Mouse (Mus musculus): ENCODE measurements around the gene Fgfr2. TPM values are rescaled to one million over a fixed set of nuclear protein-coding genes. Genes with fewer than 3 reads are reported as not detected.

The Fgfr2 gene
- total RNA-seq, 1 experiment: 37.5 TPM

GRCm38 (mm10) chr7:130659129-130659528 lies 2464.0 kb downstream of the Fgfr2 start:
- Histone ChIP-seq H3K4me1 (ENCODE audit: control insufficient read depth in 2 of 2, insufficient read depth in 2 of 2, low read length in 2 of 2, poor library complexity in 1 of 2) (peaks cover 7 to 8% of the 10 kb centered on the region in 2 experiments), H3K27ac (ENCODE audit: insufficient read depth, low read depth, low read length, poor library complexity, severe bottlenecking) (no peak overlapping the region), H3K9ac (ENCODE audit: insufficient read depth, low read depth, low read length, poor library complexity, severe bottlenecking) (no peak overlapping the region), H3K4me3 (ENCODE audit: insufficient read depth in 1 of 2, low read depth in 1 of 2, low read length in 2 of 2, poor library complexity in 1 of 2, severe bottlenecking in 1 of 2) (no peak overlapping the region), H3K36me3 (ENCODE audit: control insufficient read depth, insufficient read depth, low read length, poor library complexity, severe bottlenecking) (peaks cover 3% of the 10 kb centered on the region; the same call in 1 of the 2 replicates), H3K9me3 (ENCODE audit: control insufficient read depth, insufficient read depth, low read depth, low read length) (no peaks in the 10 kb centered on the region)
- no peak for TF ChIP-seq HCFC1 (IDR thresholded peaks at IDR 0.05; ENCODE audit: borderline replicate concordance, insufficient read depth, low read length)
- no peak for TF ChIP-seq ZC3H11A (IDR thresholded peaks at IDR 0.05; ENCODE audit: borderline replicate concordance, low read depth, low read length)
- TF ChIP-seq CHD2 (IDR thresholded peaks at IDR 0.05; ENCODE audit: low read depth, low read length): no peak
- TF ChIP-seq ZNF384 (IDR thresholded peaks at IDR 0.05; ENCODE audit: low read depth, low read length): no peak
- no peak for TF ChIP-seq MAFK (IDR thresholded peaks at IDR 0.05; ENCODE audit: insufficient read depth, low read depth, low read length)
- in situ Hi-C loops (cut with MboI; ENCODE audit: low sequenced_read_pairs in 2 of 2, unreplicated experiment in 2 of 2): no loop called here
- no peak for DNase-seq (ENCODE audit: low read depth, low spot score)

GRCm38 (mm10) chr7:130657751-130658150 lies 2465.4 kb downstream of the Fgfr2 start:
- no peak for DNase-seq (ENCODE audit: low read depth, low spot score)
- TF ChIP-seq HCFC1 (IDR thresholded peaks at IDR 0.05; ENCODE audit: borderline replicate concordance, insufficient read depth, low read length) (no peak), ZC3H11A (IDR thresholded peaks at IDR 0.05; ENCODE audit: borderline replicate concordance, low read depth, low read length) (no peak), ZNF384 (IDR thresholded peaks at IDR 0.05; ENCODE audit: low read depth, low read length) (no peak), CHD2 (IDR thresholded peaks at IDR 0.05; ENCODE audit: low read depth, low read length) (no peak), MAFK (IDR thresholded peaks at IDR 0.05; ENCODE audit: insufficient read depth, low read depth, low read length) (no peak)
- no peaks in the 10 kb centered on the region for H3K9me3 ChIP-seq (ENCODE audit: control insufficient read depth, insufficient read depth, low read depth, low read length)
- H3K36me3 ChIP-seq (ENCODE audit: control insufficient read depth, insufficient read depth, low read length, poor library complexity, severe bottlenecking): no peaks in the 10 kb centered on the region
- H3K4me3 ChIP-seq (ENCODE audit: insufficient read depth in 1 of 2, low read depth in 1 of 2, low read length in 2 of 2, poor library complexity in 1 of 2, severe bottlenecking in 1 of 2): no peak overlapping the region
- no peak overlapping the region for H3K9ac ChIP-seq (ENCODE audit: insufficient read depth, low read depth, low read length, poor library complexity, severe bottlenecking)
- peaks cover 4 to 8% of the 10 kb centered on the region in 2 experiments; a peak in 2 of 4 replicates for H3K4me1 ChIP-seq (ENCODE audit: control insufficient read depth in 2 of 2, insufficient read depth in 2 of 2, low read length in 2 of 2, poor library complexity in 1 of 2)
- in situ Hi-C loops (cut with MboI; ENCODE audit: low sequenced_read_pairs in 2 of 2, unreplicated experiment in 2 of 2): no loop called here
- no peak overlapping the region for H3K27ac ChIP-seq (ENCODE audit: insufficient read depth, low read depth, low read length, poor library complexity, severe bottlenecking)

- H3K9me3 ChIP-seq (ENCODE audit: control insufficient read depth, insufficient read depth, low read depth, low read length): no peaks in the 10 kb centered on the region
- in situ Hi-C loops (cut with MboI; ENCODE audit: low sequenced_read_pairs in 2 of 2, unreplicated experiment in 2 of 2): no loop called here
- DNase-seq (ENCODE audit: low read depth, low spot score): no peak
- no peak overlapping the region for H3K9ac ChIP-seq (ENCODE audit: insufficient read depth, low read depth, low read length, poor library complexity, severe bottlenecking)
- TF ChIP-seq CHD2 (IDR thresholded peaks at IDR 0.05; ENCODE audit: low read depth, low read length) (no peak), HCFC1 (IDR thresholded peaks at IDR 0.05; ENCODE audit: borderline replicate concordance, insufficient read depth, low read length) (no peak), ZC3H11A (IDR thresholded peaks at IDR 0.05; ENCODE audit: borderline replicate concordance, low read depth, low read length) (no peak), ZNF384 (IDR thresholded peaks at IDR 0.05; ENCODE audit: low read depth, low read length) (no peak), MAFK (IDR thresholded peaks at IDR 0.05; ENCODE audit: insufficient read depth, low read depth, low read length) (no peak)
- H3K36me3 ChIP-seq (ENCODE audit: control insufficient read depth, insufficient read depth, low read length, poor library complexity, severe bottlenecking): no peaks in the 10 kb centered on the region
- H3K27ac ChIP-seq (ENCODE audit: insufficient read depth, low read depth, low read length, poor library complexity, severe bottlenecking): no peak overlapping the region
- H3K4me1 ChIP-seq (ENCODE audit: control insufficient read depth in 2 of 2, insufficient read depth in 2 of 2, low read length in 2 of 2, poor library complexity in 1 of 2): peaks cover 0 to 8% of the 10 kb centered on the region in 2 experiments; a peak in 2 of 4 replicates
- H3K4me3 ChIP-seq (ENCODE audit: insufficient read depth in 1 of 2, low read depth in 1 of 2, low read length in 2 of 2, poor library complexity in 1 of 2, severe bottlenecking in 1 of 2): no peak overlapping the region
These were observed 2466.2 kb downstream of the Fgfr2 start for GRCm38 (mm10) chr7:130656965-130657364.

- H3K4me3 ChIP-seq (ENCODE audit: insufficient read depth in 1 of 2, low read depth in 1 of 2, low read length in 2 of 2, poor library complexity in 1 of 2, severe bottlenecking in 1 of 2): no peak overlapping the region
- H3K4me1 ChIP-seq (ENCODE audit: control insufficient read depth in 2 of 2, insufficient read depth in 2 of 2, low read length in 2 of 2, poor library complexity in 1 of 2): peaks cover 0 to 10% of the 10 kb centered on the region in 2 experiments; a peak in 1 of 4 replicates
- H3K36me3 ChIP-seq (ENCODE audit: control insufficient read depth, insufficient read depth, low read length, poor library complexity, severe bottlenecking): no peaks in the 10 kb centered on the region
- no peak for DNase-seq (ENCODE audit: low read depth, low spot score)
- H3K27ac ChIP-seq (ENCODE audit: insufficient read depth, low read depth, low read length, poor library complexity, severe bottlenecking): no peak overlapping the region
- no peak for TF ChIP-seq ZC3H11A (IDR thresholded peaks at IDR 0.05; ENCODE audit: borderline replicate concordance, low read depth, low read length)
- in situ Hi-C loops (cut with MboI; ENCODE audit: low sequenced_read_pairs in 2 of 2, unreplicated experiment in 2 of 2): no loop called here
- no peak overlapping the region for H3K9ac ChIP-seq (ENCODE audit: insufficient read depth, low read depth, low read length, poor library complexity, severe bottlenecking)
- H3K9me3 ChIP-seq (ENCODE audit: control insufficient read depth, insufficient read depth, low read depth, low read length): no peaks in the 10 kb centered on the region
These were observed 2468.6 kb downstream of the Fgfr2 start for GRCm38 (mm10) chr7:130654562-130654961.

- Histone ChIP-seq H3K9me3 (ENCODE audit: control insufficient read depth, insufficient read depth, low read depth, low read length) (no peaks in the 10 kb centered on the region), H3K27ac (ENCODE audit: insufficient read depth, low read depth, low read length, poor library complexity, severe bottlenecking) (no peak overlapping the region), H3K4me3 (ENCODE audit: insufficient read depth in 1 of 2, low read depth in 1 of 2, low read length in 2 of 2, poor library complexity in 1 of 2, severe bottlenecking in 1 of 2) (no peak overlapping the region), H3K9ac (ENCODE audit: insufficient read depth, low read depth, low read length, poor library complexity, severe bottlenecking) (no peak overlapping the region), H3K36me3 (ENCODE audit: control insufficient read depth, insufficient read depth, low read length, poor library complexity, severe bottlenecking) (no peaks in the 10 kb centered on the region), H3K4me1 (ENCODE audit: control insufficient read depth in 2 of 2, insufficient read depth in 2 of 2, low read length in 2 of 2, poor library complexity in 1 of 2) (peaks cover 3 to 19% of the 10 kb centered on the region in 2 experiments; a peak in 2 of 4 replicates)
- TF ChIP-seq ZC3H11A (IDR thresholded peaks at IDR 0.05; ENCODE audit: borderline replicate concordance, low read depth, low read length) (no peak), MAFK (IDR thresholded peaks at IDR 0.05; ENCODE audit: insufficient read depth, low read depth, low read length) (no peak), HCFC1 (IDR thresholded peaks at IDR 0.05; ENCODE audit: borderline replicate concordance, insufficient read depth, low read length) (no peak), ZNF384 (IDR thresholded peaks at IDR 0.05; ENCODE audit: low read depth, low read length) (no peak), CHD2 (IDR thresholded peaks at IDR 0.05; ENCODE audit: low read depth, low read length) (no peak)
- DNase-seq (ENCODE audit: low read depth, low spot score): no peak
- in situ Hi-C loops (cut with MboI; ENCODE audit: low sequenced_read_pairs in 2 of 2, unreplicated experiment in 2 of 2): no loop called here
These were observed 2470.1 kb downstream of the Fgfr2 start for GRCm38 (mm10) chr7:130653036-130653555.
